Mouse (Mus musculus) layer of hippocampus, postnatal 36 days (tissue): ENCODE results near the gene Gm17268. TPM values are rescaled to one million over a fixed set of nuclear protein-coding genes. Genes with fewer than 3 reads are reported as not detected.

Experiments
- DNase-seq, 2 experiments: peaks; one replicate each; pipeline ENCODE4 v3.0.0; 2022
- total RNA-seq, 2 experiments: library from RNA; stranded (reverse); gene quantifications; 2 replicates each; pipeline ENCODE4 v1.2.3; 2021

The Gm17268 gene
- not detected for total RNA-seq

DNA sequence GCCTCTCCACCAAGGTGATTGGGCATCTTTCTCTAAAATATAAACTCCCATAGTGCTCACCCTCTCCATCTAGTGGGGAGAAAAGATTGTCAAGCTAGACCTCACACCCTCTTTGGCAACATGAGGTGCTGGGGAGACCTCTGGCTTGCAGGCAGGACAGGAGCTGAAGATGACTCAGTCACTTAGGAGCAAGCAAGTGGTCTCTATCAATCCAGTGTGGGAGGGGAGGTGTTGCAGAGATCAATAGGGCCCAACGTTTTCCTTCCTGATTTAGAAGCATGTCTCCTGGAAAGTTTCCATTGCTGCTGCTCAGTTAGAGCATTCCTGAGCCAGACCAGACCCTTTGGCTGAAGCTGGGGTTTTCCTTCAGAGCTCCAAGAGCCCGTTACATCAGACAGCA is at the start of gene Gm17268:
Gene Gm17268, minus strand, starts transcription at position 28 of the 400 bp plus-strand sequence.
- DNase-seq, result no peak

DNA sequence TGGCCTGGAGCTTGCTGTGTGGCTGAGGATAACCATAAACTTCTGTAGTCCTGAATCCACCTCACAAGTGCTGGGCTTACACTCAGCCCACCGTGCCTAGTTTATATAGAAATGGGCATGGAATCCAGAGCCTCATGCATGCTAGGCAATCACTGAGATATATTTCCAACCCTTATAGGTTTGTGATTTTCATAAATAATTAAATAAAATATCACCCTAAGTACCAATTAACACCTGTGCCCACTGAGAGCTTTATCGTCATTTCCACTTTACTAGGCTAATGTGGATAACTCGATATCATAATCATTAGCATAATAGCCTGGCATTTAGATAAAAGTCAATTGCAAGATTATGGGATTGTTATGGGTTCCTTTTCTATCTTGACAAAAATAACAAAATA is 46.0 kb upstream of the Gm17268 start:
- DNase-seq, result no peak

- no peak for DNase-seq
These were observed 42.5 kb upstream of the Gm17268 start for GRCm38 (mm10) chr11:82080865-82081264.

DNA sequence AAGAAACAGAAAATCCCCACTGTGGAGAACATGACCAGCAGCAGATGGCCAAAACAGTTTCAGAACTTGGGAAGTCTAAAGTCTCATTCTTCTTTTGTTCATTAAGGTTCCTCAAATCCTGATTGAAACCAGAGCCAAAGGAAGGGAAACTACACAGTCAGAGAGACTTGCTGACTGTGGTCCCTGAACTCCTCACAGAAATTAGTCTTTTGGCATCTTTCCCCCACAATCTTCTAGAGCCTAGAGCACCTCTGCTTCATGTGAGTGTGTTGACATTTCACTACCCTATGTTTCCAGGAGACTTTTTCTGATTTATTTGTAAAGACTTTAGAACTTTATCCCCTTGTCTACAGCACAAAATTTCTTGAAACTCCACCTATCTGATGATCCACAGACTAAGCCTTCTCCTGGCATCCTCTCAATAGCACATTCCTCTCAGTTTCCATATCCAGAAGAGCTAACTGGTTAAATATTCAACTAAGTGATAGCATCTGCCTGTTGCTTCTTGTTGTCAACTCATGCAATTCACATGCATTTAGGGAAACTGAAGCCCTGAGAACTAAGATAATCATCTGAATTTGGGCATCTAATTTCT is 39.9 kb upstream of the Gm17268 start:
- DNase-seq, result no peak

DNA sequence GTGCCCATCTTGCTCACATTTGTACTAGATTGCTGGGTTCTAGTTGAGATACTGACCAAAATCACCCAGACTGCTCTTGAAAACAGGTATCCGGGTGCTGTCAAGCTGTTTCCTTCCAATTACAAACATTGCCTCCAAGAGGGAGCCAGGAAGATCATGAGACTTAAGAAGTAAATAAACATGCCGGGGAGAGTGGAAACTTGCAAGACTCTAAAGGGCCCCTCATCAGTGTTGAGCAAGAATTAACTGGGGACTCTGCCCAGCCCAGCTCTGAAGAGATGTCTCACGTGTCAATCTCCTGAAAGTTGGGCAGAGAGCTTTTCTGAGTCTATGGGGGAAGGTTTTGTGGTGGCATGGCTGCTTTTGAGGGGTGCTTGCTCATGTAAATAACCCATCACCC is 38.7 kb upstream of the Gm17268 start:
- no peak for DNase-seq

DNA sequence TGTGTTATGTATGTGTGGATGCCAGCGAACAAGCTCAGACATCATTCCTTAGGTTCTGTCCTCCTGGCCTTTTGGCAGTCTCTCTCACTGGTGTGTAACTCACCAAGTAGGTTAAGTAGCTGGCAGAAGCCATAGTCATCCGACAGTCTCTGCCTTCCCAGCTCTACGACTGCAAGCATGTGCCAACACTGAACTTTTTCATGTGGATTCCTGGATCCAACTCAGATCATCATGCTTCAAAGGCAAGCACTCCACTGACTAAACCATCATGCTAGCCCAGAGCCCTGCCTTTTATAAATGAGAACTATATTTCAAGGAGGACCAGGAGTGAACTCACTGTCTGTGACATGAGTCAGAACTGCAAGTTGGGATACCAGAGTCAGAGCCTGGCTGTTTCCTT is 35.3 kb upstream of the Gm17268 start:
- DNase-seq, result no peak

- no peak for DNase-seq
These were observed 34.6 kb upstream of the Gm17268 start for GRCm38 (mm10) chr11:82072984-82073383.

GRCm38 (mm10) chr11:82072374-82072773 is 34.0 kb upstream of the Gm17268 start:
- no peak for DNase-seq

- no peak for DNase-seq
These were observed 32.7 kb upstream of the Gm17268 start for GRCm38 (mm10) chr11:82071076-82071475.

GRCm38 (mm10) chr11:82066953-82067571 is 28.7 kb upstream of the Gm17268 start:
- DNase-seq, result no peak

- no peak for DNase-seq
These were observed 25.1 kb upstream of the Gm17268 start for GRCm38 (mm10) chr11:82063454-82063853.

GRCm38 (mm10) chr11:82062226-82062625 is 23.9 kb upstream of the Gm17268 start:
- no peak for DNase-seq

GRCm38 (mm10) chr11:82057646-82058045 is 19.3 kb upstream of the Gm17268 start, which contains the start of gene Ccl11:
Ccl11 (plus strand) TSS chr11:82057823.
- DNase-seq, result peak; percentile 8 to 18

DNA sequence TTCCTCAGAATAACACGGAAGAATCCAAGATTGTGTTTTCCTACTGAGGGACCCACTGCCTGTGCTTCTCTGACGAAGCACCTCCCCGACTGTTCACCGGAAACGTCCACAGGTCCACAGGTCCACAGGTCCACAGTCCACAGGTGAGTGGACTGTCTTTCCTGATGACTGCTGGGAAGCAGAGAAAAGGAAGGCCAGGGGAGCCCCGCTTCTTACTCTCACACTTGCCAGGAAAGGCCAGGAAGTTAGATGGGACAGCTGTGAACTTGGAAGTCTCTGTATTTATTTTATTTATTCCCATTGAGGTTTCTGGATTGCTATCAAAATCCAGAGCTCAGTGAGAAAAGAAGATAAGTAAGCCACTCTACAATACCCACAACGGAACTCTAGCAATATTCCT is 15.5 kb upstream of the Gm17268 start:
- no peak for DNase-seq

DNA sequence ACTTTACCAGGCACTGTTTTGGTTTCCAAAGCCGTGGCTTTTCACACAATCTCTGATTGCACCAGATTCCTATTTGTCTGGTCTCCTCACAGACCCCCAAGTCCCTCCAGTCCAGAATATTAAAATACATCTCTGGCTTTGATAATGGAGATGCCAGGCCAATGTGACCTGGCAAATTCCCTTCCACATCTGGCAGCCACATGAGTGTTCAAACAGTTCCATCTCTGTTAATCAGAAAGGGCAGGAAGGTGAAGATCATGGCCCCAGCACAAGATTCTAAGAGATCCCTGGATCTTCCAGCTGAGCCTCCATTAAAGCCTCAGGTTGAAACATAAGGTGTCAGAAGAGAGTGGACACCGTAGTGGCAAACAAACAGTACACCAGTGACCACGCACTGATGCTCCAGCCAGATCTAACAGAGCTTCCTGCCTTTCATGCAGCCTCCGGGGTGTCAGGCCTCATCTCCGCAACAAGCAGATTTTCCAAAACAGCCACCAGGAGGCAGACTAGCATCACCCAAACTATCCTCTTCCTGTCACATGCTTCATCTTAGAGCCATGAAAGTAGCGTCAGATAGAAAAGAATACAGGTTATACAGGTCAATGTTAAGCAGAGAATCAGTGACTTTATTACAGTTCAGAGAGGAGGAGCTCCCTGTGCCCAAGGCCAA is 9.5 kb upstream of the Gm17268 start:
- peak in 1 of 2 experiments; percentile 15 for DNase-seq

DNA sequence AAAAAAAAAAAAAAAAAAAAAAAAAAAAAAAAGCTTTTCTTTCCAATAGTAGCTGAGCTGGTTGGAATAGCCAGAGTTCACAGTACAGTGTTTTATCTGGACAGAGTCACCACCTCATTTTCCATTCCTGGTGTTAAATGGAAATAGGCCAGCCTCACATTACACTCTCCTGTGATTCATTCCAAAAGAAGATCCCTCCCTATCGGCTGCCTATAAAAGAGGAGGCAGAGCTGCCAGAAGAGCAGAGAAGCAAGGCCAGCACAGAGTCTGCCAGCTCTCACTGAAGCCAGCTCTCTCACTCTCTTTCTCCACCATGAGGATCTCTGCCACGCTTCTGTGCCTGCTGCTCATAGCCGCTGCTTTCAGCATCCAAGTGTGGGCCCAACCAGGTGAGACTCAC is 7.1 kb upstream of the Gm17268 start, which contains the start of gene Ccl7:
Gene Ccl7, plus strand, starts transcription at position 242 of the 400 bp plus-strand sequence.
- DNase-seq, result no peak

GRCm38 (mm10) chr11:82041671-82042080 is 3.3 kb upstream of the Gm17268 start:
- no peak for DNase-seq

GRCm38 (mm10) chr11:82039132-82039660 is 834 bp upstream of the Gm17268 start:
- no peak for DNase-seq

DNA sequence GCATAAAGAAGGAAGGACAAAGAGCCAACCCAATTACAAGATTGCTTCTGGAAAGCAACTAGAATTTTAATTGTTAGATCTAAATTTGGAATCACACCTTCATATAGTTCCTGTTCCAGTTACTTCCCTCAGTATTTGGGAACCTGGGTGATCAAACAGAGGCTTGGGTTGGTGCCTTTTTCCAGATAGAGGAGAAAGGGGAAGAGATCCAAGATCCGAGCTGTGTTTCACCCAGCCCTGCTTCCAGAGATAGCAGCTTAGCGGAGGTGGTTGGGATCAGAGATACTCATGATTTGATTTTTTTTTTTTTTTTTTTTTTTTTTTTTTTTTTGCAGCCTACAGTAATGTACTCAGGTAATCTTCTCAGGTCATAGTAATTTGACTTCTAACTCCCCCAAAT is 2.5 kb downstream of the Gm17268 start:
- DNase-seq, result no peak

DNA sequence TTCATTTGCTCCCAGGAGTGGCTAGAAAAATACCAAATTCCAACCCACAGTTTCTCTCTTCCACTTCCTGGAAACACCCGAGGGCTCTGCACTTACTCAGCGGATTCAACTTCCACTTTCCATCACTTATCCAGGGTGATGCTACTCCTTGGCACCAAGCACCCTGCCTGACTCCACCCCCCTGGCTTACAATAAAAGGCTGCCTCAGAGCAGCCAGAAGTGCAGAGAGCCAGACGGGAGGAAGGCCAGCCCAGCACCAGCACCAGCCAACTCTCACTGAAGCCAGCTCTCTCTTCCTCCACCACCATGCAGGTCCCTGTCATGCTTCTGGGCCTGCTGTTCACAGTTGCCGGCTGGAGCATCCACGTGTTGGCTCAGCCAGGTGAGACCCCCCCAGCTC is 3.0 kb downstream of the Gm17268 start, which contains the start of gene Ccl2:
Gene Ccl2, plus strand, starts transcription at position 216 of the 400 bp plus-strand sequence.
- peak; percentile 42 to 50 for DNase-seq

- DNase-seq, result no peak
These were observed 3.9 kb downstream of the Gm17268 start for GRCm38 (mm10) chr11:82034446-82034845.

GRCm38 (mm10) chr11:82032678-82033344 is 5.6 kb downstream of the Gm17268 start:
- DNase-seq, result no peak

GRCm38 (mm10) chr11:82032136-82032535 is 6.2 kb downstream of the Gm17268 start:
- no peak for DNase-seq
